Mouse (Mus musculus): Measurements from ENCODE around the gene Pdcd11.
A peak's percentile ranks its signal among the peaks of the same experiment; 100 is the strongest.

The Pdcd11 gene

GRCm38 (mm10) chr19:47090550-47091156 is at the start of gene Pdcd11, which contains the start of gene Usmg5:
Pdcd11 (plus strand) TSS chr19:47090768.
Usmg5 (minus strand) TSS chr19:47090647.
- peak; percentile 96 for DNase-seq (ENCODE audit: low read depth, low spot score)

GRCm38 (mm10) chr19:47043608-47044007 is 47.0 kb upstream of the Pdcd11 start:
- DNase-seq (ENCODE audit: low read depth, low spot score): peak; percentile 33

GRCm38 (mm10) chr19:47046343-47046742 is 44.2 kb upstream of the Pdcd11 start:
- DNase-seq (ENCODE audit: low read depth, low spot score): no peak

DNA sequence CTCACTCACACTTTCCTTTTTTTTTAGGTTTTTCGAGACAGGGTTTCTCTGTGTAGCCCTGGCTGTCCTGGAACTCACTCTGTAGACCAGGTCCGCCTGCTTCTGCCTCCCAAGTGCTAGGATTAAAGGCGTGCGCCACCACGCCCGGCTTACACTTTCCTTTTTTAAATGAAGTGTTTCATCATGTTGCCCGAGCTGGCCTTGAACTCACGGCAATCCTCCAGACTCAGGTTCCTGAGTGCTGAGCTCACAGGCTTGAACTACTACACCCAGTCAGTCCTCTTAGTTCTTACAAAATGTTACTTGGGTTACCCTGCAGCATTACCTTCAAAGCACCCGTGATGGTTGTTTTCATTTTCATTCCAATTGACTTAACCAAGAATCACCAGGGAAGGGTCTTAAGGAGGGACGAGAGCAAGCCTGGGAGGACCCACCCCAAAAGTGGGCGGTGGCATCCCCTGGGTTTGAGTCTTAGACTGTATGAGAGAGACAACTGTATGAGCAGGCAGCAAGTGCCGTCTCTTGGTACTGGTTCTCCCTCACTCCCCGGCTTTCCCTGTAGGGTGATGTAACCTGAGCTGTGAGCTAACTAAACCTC is 43.2 kb upstream of the Pdcd11 start:
- DNase-seq (ENCODE audit: low read depth, low spot score): no peak

DNA sequence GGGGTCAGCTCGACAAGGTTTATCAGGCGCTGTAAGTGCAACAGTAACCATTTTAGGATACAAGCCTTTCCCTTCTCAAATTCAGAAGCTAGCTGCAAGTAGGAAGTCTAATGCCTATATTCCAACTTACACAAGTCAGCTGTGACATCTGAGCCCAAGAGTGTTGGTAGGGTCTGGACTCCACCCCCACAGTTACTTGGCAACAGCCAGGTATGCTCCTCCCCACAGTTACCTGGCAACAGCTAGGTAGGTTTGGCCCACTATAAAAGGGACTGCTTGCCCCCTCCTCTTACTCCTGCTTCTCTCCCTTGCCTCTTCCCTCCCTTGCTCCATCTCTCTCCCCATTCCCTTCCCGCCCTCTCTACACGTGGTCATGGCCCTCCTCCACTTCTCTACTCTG is 41.5 kb upstream of the Pdcd11 start:
- DNase-seq (ENCODE audit: low read depth, low spot score): no peak

GRCm38 (mm10) chr19:47049840-47050239 is 40.7 kb upstream of the Pdcd11 start:
- DNase-seq (ENCODE audit: low read depth, low spot score): no peak

- peak; percentile 95 for DNase-seq (ENCODE audit: low read depth, low spot score)
Observed at GRCm38 (mm10) chr19:47050271-47051032, 40.1 kb upstream of the Pdcd11 start, which contains the start of gene Pcgf6. Pcgf6 (minus strand) TSS chr19:47050906.

DNA sequence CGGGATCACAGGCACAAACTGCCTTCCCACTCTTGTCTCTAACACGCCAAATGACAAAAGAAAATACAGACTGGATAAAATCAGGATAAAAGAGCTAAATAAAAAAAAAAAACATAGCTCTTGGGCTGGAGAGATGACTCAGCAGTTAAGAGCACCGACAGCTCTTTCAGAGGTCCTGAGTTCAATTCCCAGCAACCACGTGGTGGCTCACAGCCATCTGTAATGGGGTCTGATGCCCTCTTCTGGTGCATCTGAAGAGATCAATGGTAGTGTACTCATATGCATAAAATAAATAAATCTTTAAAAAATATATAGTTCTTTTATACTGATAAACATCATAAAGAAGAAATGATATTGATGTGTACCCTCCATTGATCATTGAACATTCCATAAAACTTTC is 37.6 kb upstream of the Pdcd11 start:
- DNase-seq (ENCODE audit: low read depth, low spot score): no peak

DNA sequence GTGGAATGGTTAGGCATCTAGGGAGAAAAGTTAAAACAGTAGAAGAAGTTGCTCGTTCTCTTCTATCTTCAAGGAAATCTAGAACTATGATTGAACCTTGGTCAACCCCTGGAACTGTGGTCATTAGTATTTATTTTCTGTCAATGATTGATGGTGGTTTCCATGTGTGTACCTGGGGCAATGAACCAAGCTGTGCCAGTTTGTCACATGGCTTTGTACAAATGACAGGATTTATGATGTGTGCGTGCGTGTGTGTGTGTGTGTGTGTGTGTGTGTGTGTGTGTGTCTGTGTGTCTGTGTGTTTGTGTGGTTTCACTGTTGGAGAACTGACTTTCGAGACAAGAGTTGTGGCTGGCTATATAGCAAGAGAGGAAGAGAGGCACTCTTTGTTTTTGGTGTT is 37.1 kb upstream of the Pdcd11 start:
- DNase-seq (ENCODE audit: low read depth, low spot score): no peak

GRCm38 (mm10) chr19:47057684-47058083 is 32.9 kb upstream of the Pdcd11 start:
- no peak for DNase-seq (ENCODE audit: low read depth, low spot score)

DNA sequence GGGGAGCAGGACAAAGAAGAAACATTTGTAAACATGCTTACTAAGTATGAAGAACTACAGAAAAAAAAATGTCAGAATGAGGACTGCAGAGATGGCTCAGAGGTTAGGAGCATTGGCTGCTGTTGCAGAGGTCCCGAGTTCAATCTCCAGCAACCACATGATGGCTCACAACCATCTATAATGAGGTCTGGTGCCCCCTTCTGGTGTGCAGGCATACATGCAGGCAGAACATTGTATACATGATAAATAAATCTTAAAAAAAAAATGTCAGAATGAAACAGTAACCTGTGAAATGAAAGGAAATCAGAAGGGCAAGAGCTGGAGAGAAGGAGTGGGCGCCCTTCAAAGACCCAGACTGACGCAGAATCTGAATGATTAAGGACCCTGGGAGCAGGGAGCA is 24.7 kb upstream of the Pdcd11 start:
- no peak for DNase-seq (ENCODE audit: low read depth, low spot score)

DNA sequence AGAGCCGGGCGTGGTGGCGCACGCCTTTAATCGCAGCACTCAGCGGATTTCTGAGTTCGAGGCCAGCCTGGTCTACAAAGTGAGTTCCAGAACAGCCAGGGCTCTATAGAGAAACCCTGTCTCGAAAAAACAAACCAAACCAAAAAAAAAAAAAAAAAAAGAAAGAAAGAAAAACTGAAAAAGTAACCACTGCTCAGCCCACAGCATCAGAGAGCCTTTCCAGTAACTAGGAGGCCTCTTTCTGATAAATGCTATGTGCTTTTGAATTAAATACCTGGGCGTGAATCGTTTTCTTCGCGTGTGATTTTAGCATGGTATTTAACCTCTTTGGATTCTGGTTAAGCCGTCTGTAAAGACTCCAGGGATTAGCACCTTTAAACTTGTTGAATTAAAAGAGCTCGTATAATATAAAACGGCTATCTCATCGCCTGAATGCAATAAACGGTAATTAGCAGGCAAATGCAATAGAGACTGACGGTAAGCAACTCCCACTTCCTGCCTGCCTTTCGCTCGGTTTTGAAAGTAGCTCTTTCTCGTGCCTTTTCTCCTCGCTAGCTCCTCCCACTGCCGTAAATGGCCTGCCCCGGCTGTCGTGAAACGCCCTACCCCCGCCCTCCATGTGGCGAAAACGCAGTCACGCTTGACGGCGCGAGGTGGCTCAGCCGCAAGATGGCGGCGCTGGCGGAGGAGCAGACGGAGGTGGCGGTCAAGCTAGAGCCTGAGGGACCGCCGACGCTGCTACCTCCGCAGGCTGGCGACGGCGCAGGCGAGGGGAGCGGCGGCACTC is 23.3 kb upstream of the Pdcd11 start, which contains the start of gene Taf5:
Gene Taf5 (plus strand): TSS at position 651 of the 787 bp plus-strand sequence.
- peak; percentile 99 for DNase-seq (ENCODE audit: low read depth, low spot score)

- DNase-seq (ENCODE audit: low read depth, low spot score): peak; percentile 94
Observed at GRCm38 (mm10) chr19:47067924-47068611, 22.5 kb upstream of the Pdcd11 start.

GRCm38 (mm10) chr19:47088226-47088625 is 2.3 kb upstream of the Pdcd11 start:
- no peak for DNase-seq (ENCODE audit: low read depth, low spot score)

GRCm38 (mm10) chr19:47089718-47090525 is 646 bp upstream of the Pdcd11 start:
- peak; percentile 40 for DNase-seq (ENCODE audit: low read depth, low spot score)

GRCm38 (mm10) chr19:47101080-47101479 is 10.5 kb downstream of the Pdcd11 start:
- DNase-seq (ENCODE audit: low read depth, low spot score): no peak

DNA sequence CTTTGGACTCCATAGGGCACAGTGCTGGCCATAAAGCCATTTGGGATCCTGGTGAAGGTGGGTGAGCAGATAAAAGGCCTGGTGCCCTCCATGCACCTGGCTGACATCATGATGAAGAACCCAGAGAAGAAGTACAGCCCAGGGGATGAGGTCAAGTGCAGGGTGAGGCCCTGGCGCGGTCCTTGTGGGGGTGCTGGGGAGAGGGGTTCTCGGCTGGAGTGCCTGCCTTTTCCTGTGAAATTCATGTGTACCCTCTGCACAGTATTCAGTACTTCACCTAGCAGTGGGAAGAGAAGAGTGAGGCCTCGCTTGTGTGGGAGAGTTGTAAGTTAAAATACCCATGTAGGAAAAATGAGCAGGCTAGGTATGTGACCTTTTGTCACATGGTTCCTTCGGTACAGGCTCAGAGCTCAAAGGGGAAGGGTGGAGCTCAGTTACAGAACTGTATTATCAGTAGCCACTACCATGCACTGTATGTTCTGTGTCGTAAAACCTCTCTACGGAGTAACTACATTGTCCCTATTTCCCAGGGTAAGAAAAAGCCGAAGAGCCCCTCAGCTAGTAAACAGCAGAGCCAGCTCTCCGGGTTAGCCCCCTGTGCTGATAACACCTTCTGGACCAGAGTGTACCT is 14.2 kb downstream of the Pdcd11 start:
- no peak for DNase-seq (ENCODE audit: low read depth, low spot score)

GRCm38 (mm10) chr19:47118634-47119033 is 28.1 kb downstream of the Pdcd11 start:
- DNase-seq (ENCODE audit: low read depth, low spot score): no peak

DNA sequence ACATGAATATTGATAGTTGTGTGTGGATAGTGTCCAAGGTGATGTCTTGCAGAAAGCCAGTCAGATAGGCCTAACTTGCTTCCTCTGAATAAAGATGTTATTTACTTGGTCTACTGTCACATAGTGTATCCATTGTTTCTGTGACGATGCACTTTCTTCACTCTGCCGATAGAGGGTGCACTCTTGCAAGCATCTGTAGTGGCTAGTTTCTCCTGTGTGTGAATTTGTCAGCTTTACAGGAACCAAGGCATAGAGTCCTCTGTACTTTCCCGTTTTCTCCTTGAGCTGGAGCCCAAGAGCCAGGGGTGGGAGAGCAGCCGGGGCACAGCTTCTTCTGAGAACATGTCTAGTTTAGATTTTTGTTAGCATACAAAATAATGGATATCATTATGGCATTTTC is 30.5 kb downstream of the Pdcd11 start:
- peak; percentile 51 for DNase-seq (ENCODE audit: low read depth, low spot score)

DNA sequence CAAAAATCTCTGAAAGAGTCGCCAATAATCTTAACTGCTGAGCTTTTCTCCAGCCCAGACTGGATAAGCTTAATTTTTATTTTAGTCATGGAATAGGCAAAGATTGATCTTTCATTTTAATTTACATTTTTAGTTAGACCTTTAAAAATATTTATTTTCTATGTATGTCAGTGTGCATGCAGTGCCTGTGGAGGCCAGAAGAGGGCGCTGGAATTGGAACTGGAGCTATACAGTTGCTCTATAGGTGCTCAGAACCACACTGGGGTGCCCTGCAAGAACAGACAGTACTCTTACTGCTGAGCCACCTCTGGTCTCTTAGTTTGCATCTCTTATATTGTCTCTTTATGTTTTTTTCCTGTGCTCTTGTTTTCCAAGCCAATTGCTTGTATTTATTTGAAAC is 32.2 kb downstream of the Pdcd11 start:
- peak; percentile 63 for DNase-seq (ENCODE audit: low read depth, low spot score)
